Mouse (Mus musculus): ENCODE results near the gene Mgat1. TPM values are rescaled to one million over a fixed set of nuclear protein-coding genes. Genes with fewer than 3 reads are reported as not detected.
A peak's percentile ranks its signal among the peaks of the same experiment; 100 is the strongest.
"Not testable (repeated sequence)": the region's sequence is repeated elsewhere in the genome, so short reads cannot be mapped to it uniquely, and the experiment has no call there.

Gene Mgat1
- total RNA-seq (2021) (100 to 1,000 TPM; 115 to 119 TPM), polyA plus RNA-seq (2012; rRNA removed) (173 and 211 TPM in 2 replicates)
- long read RNA-seq, transcript Mgat1-212 (3 exons, 633 nt) = minor isoform, 6 of 120 reads
- long read RNA-seq, transcript Mgat1-202 (3 exons, 2,729 nt) = major isoform, 56 of 120 reads
- long read RNA-seq, transcript Mgat1-213 (4 exons, 3,151 nt) = minor isoform, 12 of 120 reads
- long read RNA-seq, transcript Mgat1-201 (3 exons, 2,976 nt) = minor isoform, 18 of 120 reads
- long read RNA-seq, partial matches to known transcripts = 3 of 120 reads
- long read RNA-seq, other reads (novel, unspliced or antisense) = 21 of 120 reads

- DNase-seq = peak; percentile 97
These were observed at the start of gene Mgat1 for GRCm38 (mm10) chr11:49243727-49244594. Gene Mgat1 (plus strand): TSS chr11:49244191.

DNA sequence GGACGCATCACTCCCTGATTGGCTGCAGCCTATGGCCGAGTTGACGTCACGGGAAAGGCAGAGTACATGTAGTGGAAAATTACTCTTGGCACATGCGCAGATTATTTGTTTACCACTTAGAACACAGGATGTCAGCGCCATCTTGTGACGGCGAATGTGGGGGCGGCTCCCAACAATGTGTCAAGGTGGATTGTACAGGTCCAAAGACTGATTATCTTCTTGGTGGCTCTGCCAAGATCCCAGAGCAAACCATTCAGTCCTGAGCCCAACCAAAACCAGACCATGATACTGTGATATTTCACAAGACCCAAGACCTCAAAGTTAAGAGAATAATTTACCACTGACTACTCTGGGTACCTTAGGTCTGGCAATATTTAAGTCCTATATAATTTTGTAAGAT lies 49.2 kb upstream of the Mgat1 start:
- DNase-seq = not testable (repeated sequence)

- DNase-seq = peak; percentile 41
These were observed 48.1 kb upstream of the Mgat1 start for GRCm38 (mm10) chr11:49195819-49196322.

- no peak for DNase-seq
These were observed 43.3 kb upstream of the Mgat1 start for GRCm38 (mm10) chr11:49200666-49201065.

GRCm38 (mm10) chr11:49201142-49201541 lies 42.8 kb upstream of the Mgat1 start:
- DNase-seq = no peak

GRCm38 (mm10) chr11:49202071-49202470 lies 41.9 kb upstream of the Mgat1 start:
- no peak for DNase-seq

DNA sequence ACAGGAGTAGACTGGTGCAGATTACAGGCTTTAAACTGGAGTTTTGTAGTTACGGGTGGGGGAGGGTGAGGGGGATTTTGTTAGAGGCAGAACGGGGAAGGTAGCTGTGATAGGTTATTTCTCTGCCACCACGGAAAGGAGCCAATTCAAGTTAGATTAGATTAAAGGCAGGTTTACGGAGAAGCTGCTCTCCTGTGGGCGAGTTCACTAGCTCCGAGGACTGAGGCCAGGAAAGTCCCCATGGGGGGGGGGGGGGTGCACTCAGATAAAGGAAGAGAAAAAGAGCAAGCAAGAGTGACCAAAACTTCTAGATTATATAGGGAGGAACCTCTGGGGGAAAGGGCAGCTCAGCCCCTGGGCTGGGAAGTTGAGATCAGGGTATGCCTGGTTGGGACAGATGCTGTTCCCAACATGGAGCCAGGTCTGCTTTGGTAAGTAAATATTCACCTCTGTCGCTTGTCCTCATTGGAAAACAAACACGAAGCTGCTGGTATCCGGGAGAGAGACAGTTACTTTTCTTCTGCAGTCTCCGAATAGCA lies 41.4 kb upstream of the Mgat1 start:
- DNase-seq = no peak

GRCm38 (mm10) chr11:49203129-49203768 lies 40.7 kb upstream of the Mgat1 start, which contains the start of gene Zfp62:
Gene Zfp62 (plus strand): TSS chr11:49203292.
- DNase-seq = peak; percentile 96

DNA sequence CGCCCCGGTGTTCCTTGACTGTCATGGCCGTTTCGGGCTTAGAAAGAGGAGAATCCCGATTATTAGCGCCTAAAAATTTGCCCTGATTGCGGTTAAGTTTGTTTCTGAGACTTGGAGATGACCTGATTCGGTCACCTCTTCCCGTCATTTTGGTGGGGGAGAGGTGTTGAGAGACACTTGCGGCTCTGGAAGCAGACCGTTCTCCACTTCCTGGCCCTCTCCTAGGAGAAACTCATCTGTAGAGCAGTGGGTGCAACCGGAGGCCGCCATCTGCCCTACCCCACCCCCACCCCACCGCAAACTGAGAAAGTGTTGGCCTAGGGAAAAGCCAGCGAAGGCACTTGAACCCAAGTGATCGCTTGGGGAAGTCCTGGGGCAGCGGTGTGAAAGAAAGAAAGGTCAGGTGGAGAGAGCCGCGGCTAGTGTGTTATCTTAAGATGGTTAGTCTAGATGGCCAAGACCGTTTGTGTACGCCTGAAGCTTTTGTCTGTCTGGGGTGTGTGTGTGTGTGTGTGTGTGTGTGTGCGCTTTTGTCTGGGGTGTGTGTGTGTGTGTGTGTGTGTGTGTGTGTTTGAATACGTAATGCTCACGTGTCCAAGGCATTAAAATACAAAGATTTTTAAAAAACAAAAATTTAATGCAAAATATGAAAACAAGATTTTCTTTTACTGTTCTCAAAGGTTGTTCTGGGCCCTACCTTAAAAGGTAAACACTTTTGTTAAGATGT lies 40.1 kb upstream of the Mgat1 start:
- DNase-seq = no peak

GRCm38 (mm10) chr11:49205080-49205590 lies 38.9 kb upstream of the Mgat1 start:
- DNase-seq = no peak

GRCm38 (mm10) chr11:49207495-49207894 lies 36.5 kb upstream of the Mgat1 start:
- DNase-seq = no peak

GRCm38 (mm10) chr11:49212577-49212976 lies 31.4 kb upstream of the Mgat1 start:
- DNase-seq = no peak

- DNase-seq = no peak
These were observed 30.5 kb upstream of the Mgat1 start for GRCm38 (mm10) chr11:49213505-49213904.

DNA sequence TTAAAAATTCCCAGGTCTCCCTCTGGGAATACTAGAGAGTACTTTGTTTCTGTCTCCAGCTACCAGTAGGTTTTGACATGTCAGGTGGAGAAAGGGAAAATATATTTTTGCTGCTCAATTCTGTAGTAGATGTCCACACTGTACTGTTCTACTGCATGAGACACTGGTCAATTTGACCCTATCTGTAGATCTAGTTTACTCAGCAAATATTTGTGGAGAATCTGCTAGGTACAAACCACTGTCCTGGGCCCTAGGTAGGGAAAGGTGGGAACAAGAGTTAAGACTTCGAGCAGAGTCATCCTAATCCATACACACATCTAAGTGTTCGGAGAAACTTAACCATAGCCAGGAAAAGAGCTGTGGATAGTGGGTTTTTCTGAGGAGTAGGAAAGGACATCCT lies 24.7 kb upstream of the Mgat1 start:
- DNase-seq = no peak

- DNase-seq = no peak
These were observed 19.5 kb upstream of the Mgat1 start for GRCm38 (mm10) chr11:49224455-49224854.

- no peak for DNase-seq
These were observed 11.2 kb upstream of the Mgat1 start for GRCm38 (mm10) chr11:49232781-49233180.

DNA sequence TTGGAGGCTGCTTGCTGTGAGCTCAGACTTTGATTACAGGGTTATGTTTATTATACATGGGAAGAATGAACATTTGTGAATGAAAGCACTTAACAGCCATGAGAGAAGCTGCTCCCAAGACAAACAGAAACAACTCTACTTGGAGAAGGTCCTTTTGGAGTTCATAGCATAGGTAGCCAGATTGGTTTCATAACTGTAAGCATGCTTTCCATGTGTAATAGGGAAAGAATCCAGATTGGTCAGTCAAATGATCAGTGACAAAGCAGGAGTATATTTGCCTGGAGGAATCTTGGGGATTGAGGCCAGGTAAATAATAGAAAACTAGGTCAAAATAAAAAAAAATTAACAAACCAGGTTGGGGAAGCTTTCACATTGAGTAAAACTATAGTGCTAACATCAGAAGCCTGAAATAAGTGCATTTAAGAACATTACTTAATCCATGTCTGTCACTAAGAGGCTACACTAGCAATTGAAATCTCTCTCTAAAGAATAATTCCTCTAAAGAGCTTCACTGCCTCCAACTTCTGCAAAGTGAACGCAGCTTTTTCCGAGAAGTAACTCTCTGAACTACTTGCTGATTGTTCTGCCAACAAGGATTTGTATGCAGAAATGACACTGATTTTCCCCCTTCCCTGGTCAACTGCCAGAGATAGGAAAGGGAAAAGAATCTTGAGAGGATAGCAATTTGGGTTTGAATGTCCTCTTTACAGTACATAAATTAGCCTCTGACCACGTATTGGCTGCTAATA lies 8.4 kb upstream of the Mgat1 start:
- no peak for DNase-seq

- DNase-seq = no peak
These were observed 7.1 kb upstream of the Mgat1 start for GRCm38 (mm10) chr11:49236891-49237290.

DNA sequence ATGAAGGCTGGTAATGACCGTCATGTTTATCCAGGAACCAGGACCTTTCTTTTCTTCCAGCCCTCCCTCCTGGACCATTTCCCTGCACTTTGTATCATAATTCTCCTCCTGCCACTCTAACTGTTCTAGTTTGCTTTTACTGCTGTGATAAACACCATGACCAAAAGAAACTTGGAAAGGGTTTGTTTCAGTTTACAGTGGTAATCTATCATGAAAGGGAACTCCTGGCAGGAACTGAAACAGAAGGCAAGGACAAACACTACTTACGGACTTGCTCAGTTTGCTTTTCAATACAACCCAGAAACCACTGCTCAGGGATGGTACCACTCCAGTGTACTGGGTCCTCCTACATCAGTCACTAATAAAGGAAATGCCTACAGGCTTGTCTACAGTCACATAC lies 6.5 kb upstream of the Mgat1 start:
- DNase-seq = no peak

GRCm38 (mm10) chr11:49240310-49240709 lies 3.7 kb upstream of the Mgat1 start:
- DNase-seq = no peak

- no peak for DNase-seq
These were observed 3.1 kb upstream of the Mgat1 start for GRCm38 (mm10) chr11:49240874-49241273.

Measured in adrenal gland, adult 2 months (tissue).